Mouse (Mus musculus) bone marrow, adult 2 months (tissue): ENCODE data around the gene Fnip2.

ENCODE experiments used
- CTCF ChIP-seq: fragments of 200-500 bp; IDR thresholded peaks from 2 replicates; pipeline ENCODE4 v1.5.1; 2011; ENCODE audit warnings: low read length, control low read depth; ENCODE audit not compliant: control insufficient read depth, insufficient read depth
- POLR2A ChIP-seq: fragments of 200-500 bp; IDR thresholded peaks from 2 replicates; pipeline ENCODE4 v1.6.1; 2011; ENCODE audit warnings: low read depth, mild to moderate bottlenecking, control low read depth, low read length, borderline replicate concordance; ENCODE audit not compliant: control insufficient read depth

DNA sequence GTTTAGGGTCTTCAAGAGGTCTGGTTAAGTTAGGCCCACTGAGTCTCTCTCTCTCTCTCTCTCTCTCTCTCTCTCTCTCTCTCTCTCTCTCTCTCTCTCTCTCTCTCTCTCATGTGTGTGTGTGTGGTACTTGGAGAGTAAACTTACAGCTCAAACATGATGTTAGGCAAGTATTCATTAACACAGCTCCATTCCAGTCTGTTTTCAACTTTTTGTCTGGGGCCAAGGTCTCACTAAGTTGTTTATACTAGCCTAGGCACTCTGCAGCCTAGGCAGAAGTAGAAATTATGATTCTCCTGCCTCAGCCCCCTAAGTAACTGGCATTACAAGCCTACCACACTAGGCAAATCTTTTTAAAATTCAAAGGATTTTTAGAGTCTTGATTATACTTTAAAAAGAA lies 151.7 kb downstream of the Fnip2 start:
- no peak for TF ChIP-seq POLR2A
- TF ChIP-seq CTCF, result no peak
